Mouse (Mus musculus) gastrocnemius, postnatal 14 days (tissue): ENCODE results near the gene Wdr75. TPM values are rescaled to one million over a fixed set of nuclear protein-coding genes. Genes with fewer than 3 reads are reported as not detected.

Source experiments
- DNase-seq: peaks from one replicate; pipeline ENCODE4 v3.0.0; 2021; ENCODE audit warnings: mixed read lengths
- intact Hi-C: fragments of 180-260 bp; cut with DNase I; formaldehyde crosslinking; loops from one replicate; pipeline ENCODE4 v1.15.1; 2025; ENCODE audit warnings: low total_unique reads
- total RNA-seq, 2 experiments: library from RNA; stranded (reverse); gene quantifications; 2 replicates each; pipeline ENCODE4 v1.2.3; 2021

The Wdr75 gene
- total RNA-seq, 2 experiments from 2014 or later: 17.5 to 20.8 TPM

DNA sequence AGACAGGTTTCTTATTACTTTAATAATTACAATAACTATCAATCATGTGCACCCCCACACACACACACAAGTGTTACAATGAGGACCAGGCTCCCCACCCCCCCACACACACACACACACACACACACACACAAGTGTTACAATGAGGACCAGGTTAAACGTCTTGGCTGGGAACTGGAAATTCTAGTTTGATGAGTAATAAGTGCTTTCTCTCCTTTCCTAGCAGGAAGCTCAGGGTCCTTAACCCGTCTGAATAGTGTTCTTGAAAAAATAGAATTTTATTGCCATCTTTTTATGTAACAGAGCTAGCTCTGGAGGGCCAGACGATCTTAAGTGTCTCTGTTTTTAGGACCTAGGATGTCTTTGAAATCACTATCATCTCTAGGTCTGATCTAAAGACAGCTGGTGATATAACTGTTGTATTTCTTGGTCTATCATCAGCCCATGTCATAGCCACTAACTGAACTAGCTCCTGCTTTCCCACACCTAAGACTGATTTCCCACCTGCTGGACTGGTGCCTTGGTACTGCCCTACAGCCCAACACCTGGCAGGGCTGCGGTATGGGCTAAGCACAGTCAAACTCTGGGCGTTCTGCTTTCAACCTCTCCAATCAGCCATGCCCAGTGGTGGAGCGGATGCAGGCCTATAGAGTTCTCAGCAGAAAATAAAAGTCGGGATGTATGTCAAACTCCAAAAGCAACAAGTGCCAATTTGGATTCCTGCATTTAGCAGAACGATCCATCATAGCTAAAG lies 35.7 kb downstream of the Wdr75 start:
- intact Hi-C loops: no loop called here
- DNase-seq: no peak

DNA sequence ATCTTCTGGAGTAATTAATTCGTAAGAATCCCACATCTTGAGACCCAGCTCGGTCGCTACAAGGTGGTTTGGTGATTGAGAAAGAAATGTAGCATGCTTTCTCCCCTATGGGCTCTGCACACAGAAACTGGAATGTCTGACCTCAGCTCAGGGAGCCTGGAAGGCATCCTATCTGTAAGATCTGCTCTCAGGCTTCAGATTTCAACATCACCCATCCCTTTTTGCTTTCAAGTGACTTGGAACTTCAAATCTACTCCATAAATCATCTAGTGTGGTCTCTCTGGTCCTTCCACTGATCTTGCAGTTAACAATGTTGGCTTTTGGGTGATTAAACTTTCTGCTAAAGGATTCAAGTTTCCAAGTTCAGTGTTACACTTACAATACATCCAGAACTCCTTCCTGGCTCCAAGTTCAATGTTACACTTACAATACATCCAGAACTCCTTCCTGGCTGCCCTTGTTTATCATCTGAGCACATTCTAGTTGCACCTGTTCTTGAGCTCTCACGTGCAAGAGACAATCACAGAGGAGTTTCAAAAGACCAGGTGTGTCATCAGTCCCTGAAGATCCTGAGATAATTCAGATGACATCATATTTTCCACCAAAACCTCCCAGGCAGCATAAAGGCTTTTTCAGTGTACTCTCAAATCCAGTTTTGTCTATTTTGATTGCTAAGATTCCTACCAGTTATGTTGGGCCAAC lies 40.5 kb downstream of the Wdr75 start:
- DNase-seq: no peak
- intact Hi-C loops: no loop called here

DNA sequence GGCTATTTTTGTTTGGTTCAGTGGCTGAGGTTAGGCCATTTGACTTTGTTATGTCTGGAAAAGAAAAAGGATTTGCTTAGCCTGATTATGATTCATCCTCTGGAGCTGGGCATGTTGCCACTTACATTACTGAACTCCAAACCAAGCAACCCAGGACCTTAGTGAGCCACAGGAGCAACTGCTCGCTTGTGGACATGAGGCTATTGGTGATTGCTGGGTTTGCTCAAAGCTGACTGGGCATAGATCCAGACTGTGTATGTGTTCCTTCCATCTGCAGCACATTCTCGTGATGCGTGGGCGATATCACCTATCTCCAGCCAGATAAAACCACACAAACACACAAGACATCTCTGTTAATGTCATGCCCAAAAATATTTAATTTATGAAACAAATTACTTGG lies 42.8 kb downstream of the Wdr75 start:
- intact Hi-C loops: no loop called here

DNA sequence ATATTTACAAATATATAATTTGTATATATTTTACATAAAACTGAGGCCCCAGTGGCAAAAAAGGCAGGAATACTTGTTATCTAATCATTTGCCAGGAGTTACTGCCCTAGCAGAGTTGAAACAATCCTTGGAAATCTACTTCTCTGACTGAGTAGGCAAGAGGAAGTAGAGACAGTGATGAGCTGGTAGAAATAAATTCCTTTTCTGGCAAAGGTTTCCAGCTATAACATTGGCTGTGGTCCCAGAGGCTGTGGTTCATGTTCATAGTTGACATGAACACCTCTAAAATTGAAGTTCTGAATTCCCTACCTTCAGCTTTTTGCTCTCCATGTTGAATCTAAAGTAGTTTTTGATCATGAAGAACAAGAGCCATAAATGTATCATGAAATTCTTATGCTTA lies 43.3 kb downstream of the Wdr75 start:
- intact Hi-C loops: no loop called here

More for the DNA sequence above, 42.8 kb downstream of the Wdr75 start:
- DNase-seq: peak; percentile 74

DNA sequence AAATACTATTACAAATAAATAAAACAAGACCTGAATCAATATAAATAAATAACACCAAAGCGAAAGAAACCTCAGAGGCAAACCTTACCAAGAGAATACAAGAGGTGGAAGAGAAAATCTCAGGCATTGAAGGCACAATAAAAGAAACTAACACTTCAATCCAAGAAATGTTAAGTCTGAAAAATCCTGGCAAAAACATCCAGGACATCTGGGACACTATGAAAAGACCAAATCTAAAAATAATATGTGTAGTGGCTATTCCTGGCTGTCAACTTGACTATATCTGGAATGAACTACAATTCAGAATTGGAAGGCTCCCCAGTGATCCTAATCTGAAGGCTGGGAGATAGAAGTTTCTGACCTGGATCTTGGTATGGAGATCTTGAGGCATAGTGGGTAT lies 50.5 kb downstream of the Wdr75 start:
- intact Hi-C loops: no loop called here
- no peak for DNase-seq

More for the DNA sequence above, 43.3 kb downstream of the Wdr75 start:
- DNase-seq: no peak

DNA sequence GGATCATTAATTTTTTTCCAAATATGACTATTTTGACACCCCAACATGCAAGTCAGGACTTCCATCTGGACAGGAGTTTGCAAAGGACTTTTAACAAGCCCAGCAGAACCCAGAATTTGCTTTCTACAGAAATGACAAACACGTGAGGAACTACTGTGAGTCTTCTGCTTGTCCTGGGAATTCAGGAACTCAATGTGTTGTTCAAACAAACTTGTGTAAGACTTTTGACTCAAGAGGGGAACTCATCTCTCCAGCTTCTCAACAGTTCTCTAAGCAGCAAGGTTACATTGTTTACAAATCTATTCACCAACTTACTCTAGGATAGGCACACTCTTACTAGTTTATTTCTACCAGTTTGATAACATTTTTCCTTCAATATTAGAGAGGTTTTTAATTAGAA lies 63.1 kb downstream of the Wdr75 start:
- no peak for DNase-seq
- intact Hi-C loops: no loop called here

DNA sequence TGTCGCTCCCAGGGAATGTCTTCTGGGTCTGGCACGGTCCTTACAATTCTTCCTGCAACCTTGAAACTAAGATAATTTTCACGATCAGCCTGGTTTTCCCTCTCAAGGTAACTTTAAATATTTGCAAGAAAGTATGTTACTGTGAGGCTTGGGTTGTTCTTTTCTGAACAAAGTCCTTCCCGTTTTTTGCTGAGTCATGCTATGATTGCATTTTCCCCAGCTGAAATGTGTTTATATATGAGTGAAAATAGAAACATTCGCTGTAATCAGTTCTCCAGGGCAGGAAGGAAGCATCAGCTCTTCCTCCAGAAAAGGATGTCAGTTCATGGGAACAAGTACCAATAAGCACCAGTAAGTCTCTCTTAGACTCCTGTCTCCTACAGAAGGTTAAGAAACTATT lies 65.4 kb downstream of the Wdr75 start:
- no peak for DNase-seq
- intact Hi-C loops: no loop called here

DNA sequence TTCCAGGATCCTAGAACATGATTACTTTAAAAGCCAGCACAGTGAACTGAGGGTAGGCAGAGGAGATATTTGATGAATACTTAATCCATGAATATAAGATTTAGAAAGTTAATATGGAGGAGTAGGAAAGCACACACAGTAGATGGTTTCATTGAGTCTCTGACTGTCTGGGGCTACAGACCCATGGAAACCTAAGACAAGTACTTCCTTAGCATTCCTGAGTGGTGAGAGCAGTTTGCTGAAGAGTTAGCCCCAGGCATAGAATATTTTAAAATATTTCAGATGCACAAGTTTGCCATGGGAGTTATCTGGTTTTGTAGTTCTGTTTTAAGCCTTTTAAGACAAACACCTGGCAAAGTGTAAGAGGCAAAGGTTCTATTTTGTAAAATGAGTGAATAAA lies 66.2 kb downstream of the Wdr75 start:
- intact Hi-C loops: no loop called here
- DNase-seq: no peak

DNA sequence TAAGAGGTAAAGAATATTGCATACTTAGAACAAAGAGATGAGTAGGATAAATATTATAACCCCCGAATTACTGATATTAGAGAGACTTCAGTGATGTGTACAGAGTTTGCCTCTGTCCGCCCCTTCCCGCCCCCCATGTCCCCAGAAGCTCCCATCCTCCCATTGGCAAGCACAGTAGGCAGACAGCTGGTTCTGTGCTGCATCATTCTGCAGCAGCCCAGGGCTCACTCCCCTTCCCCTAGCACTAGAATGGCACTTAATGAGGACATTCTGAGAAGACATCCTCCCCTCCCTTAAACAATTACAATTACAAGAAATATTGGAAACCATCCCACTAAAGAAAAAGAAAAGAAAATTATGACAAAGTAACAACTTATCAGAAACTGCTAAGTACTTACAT lies 68.7 kb downstream of the Wdr75 start:
- peak; percentile 17 for DNase-seq
- intact Hi-C loops: no loop called here

DNA sequence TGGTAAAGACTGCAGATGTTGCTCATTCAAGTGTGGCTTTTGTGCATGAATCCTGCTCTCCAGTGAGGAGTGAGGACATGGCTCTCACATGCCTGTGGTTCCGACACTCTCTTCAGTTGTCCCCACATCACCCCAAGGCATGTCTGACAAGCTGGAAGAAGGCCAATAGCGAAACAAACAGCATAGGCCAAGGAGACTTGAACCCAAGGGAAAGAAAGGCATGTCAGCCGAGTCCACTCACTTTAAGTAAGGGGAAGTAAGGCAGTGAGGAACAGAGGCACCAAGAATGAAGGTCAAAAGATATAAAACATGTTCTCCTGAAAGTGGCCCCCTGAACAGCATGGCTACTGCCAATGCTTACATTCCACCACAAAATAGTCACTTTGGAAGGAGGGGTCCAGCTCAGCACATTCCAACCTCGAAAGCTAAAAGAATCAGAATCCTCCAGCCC lies 69.6 kb downstream of the Wdr75 start:
- intact Hi-C loops: no loop called here
- DNase-seq: peak; percentile 30

DNA sequence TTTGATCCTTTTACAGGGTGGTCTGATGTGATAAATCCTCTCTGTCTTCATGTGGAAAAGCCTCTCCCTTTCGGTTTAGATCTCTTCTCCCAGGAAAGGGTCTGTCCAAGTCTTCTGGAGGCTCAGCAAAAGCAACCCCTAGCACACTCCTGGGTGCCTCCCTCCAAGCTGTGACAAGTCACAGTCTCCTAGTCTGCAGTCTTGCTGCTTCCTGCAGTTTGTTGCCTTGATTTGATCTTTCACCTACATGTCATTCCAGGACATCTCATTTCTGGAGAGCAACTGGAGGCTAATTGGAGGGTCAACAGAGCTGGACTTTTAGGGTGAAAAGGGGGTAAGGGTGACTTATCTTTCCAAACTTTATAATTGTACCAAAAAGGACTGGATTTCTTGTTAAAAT lies 70.3 kb downstream of the Wdr75 start:
- intact Hi-C loops: no loop called here
- DNase-seq: no peak

DNA sequence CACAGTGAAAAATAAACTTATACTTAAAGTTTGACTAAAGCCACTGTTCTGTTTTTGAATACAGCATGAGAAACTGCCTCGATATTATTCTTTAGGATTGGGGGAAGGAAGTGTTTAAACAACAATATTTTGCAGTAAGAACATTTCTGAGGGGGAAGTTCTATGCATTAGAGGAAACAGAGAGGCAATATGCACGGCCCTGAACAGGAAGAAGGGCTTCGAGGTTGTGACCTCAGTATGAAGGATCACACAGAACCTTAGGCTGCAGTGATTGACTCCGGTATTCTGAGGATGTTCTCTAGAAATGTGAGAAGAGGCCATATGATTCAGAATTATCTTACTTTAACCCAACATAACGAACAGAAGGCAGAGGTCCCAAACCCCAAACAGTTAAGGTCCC lies 70.8 kb downstream of the Wdr75 start:
- intact Hi-C loops: no loop called here
- DNase-seq: no peak

DNA sequence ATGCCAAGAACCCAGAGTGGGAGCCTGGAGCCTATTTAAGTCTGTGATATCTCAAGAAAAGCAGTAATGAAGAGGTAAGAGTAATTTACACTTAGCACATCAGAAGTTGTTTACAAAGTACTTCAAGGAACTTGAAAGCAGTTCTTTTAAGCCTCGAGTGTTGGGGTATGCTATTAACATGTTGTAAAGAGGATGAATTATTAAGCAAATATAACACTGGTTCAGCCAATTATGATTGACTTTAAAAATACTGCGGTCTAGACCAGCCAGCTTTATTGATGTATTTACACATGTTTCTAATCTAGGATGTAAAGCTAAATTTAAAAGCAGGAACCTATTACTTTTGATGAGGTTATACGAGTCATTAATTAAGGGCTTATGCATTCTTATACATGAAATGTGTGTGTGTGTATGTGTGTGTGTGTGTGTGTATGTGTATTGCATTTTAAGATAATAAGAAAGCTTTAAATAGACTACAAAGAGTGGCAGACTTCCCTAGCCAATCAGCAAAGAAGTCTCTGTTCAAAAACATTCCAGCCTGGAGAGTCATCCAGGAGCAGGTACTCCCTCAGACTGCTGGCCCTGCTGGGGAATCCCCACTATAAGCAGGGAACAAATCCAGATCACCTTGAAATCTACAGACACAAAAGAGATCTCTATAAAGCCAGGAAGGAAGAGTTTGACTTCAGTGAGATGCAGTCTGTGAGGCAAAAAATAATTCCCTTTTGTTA lies 71.5 kb downstream of the Wdr75 start:
- intact Hi-C loops: no loop called here
- DNase-seq: no peak

DNA sequence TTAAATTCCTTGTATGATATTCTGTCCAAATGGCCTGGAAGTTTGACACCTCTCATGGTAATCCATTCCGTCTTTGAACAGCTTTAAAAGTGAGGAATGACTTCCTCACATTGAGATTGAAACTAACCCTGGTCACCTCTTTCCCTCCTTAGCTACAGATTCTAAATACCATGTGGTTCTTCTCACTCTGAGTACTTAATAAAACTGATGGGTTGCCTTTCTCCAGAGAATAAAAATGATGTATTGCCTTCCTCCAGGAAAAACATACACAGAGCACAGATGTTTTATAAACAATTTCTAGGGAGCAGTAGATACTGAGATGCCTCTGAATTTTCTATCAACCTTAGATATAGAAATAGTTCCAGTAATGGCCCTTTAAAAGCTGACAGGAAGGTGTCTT lies 73.1 kb downstream of the Wdr75 start:
- DNase-seq: no peak
- intact Hi-C loops: no loop called here

DNA sequence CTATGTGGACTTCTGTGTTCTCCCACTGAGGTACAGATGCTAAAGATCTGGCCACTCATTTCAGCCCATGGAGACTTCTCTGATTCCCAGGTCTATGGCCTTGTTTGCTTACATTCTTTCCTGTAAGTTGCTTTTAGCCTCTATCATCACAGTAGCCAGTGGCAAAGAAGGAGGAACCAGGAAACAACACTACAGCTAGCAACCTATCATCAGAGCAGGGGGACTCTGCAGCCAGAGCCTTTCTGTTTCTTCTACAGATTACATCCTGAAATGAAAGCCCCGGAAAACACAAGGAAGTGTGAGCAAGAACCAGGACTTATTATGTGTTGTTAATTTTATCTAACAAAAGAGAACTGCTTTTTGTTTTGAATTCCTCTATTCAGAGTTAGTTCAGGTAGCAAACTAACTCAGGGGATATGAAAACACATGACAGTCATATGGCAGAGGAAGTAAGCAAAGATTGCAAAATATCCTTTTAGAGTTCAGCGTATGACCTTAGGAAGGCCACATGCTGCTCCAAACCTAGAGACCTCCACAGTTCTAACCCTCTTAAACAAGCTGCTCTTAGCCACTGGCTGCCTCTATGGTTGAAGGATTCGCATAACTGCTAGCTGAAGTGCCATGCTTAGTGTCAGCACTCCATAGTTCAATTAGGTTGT lies 73.6 kb downstream of the Wdr75 start:
- intact Hi-C loops: no loop called here
- DNase-seq: no peak

Other genes with a start within 250 kb of the Wdr75 start
- gene Gm5269, start 95.1 kb downstream of the Wdr75 start, total RNA-seq: not detected
- 10 to 100 TPM; 10.1 to 16.1 TPM for gene Slc40a1, start 131.4 kb downstream of the Wdr75 start, total RNA-seq